Mouse (Mus musculus) adrenal gland, postnatal 4 days (tissue): ENCODE results near the gene Osgin1. TPM values are rescaled to one million over a fixed set of nuclear protein-coding genes. Genes with fewer than 3 reads are reported as not detected.

Experiments
- total RNA-seq, 2 experiments: library from RNA; stranded (reverse); gene quantifications; 2 replicates each; pipeline ENCODE4 v1.2.3; 2021

Osgin1 gene
- total RNA-seq, 2 experiments from 2014 or later: 46.6 to 90.7 TPM

Other genes starting within 250 kb of the Osgin1 start
- gene Hsbp1, start 89.6 kb upstream of the Osgin1 start, total RNA-seq: 100 to 1,000 TPM; 184 to 185 TPM
- 10 to 100 TPM; 33.7 to 39.1 TPM for gene Mlycd, start 39.2 kb upstream of the Osgin1 start, total RNA-seq
- 10 to 100 TPM; 19.4 to 20.8 TPM for gene Necab2, start 12.6 kb downstream of the Osgin1 start, total RNA-seq
- gene Slc38a8, start 67.6 kb downstream of the Osgin1 start, total RNA-seq: under 1 TPM in 1 of 2 experiments, not detected in 1; 0.39 TPM
- gene Mbtps1, start 124.6 kb downstream of the Osgin1 start, total RNA-seq: 100 to 1,000 TPM; 156 to 163 TPM
- gene Hsdl1, start 141.1 kb downstream of the Osgin1 start, total RNA-seq: 10 to 100 TPM; 42.5 to 44.5 TPM
- under 1 TPM in 1 of 2 experiments, not detected in 1; 0.17 TPM for gene Dnaaf1, start 141.1 kb downstream of the Osgin1 start, total RNA-seq
- 10 to 100 TPM; 19.5 to 23.6 TPM for gene Taf1c, start 171.1 kb downstream of the Osgin1 start, total RNA-seq
- gene Adad2, start 178.6 kb downstream of the Osgin1 start, total RNA-seq: not detected
- gene Kcng4, start 201.6 kb downstream of the Osgin1 start, total RNA-seq: under 1 TPM; 0.59 to 0.81 TPM
- gene Wfdc1, start 232.2 kb downstream of the Osgin1 start, total RNA-seq: 10 to 100 TPM; 19.7 to 26.9 TPM